Mouse (Mus musculus): ENCODE measurements at regions not wholly inside any gene's neighbourhood (a gene's known extent, or its start where the extent isn't known, plus 50 kb on each side); places are given as distances from the start of the nearest gene placed in this dataset.

DNA sequence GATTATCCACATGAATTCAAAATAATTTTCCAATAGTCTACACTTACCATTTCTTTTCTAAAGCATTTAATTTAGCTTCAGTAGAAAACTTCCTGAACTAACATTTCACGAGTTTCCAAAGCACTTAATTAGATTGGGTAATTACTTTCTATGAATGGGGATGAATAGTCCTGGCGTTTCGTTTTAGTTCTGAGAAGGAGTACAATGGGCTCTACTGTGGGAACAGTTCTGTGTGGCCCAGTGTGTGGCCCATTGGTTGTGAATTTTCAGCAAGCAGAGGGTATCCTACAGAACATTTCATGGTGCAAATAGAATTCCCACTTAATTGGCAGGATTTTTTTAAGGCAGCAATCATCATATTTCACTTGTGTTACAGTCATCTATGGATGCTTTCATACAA is 95.5 kb downstream of the 1700017N19Rik start:
- DNase-seq (ENCODE audit: low read depth, low spot score): no peak

- DNase-seq (ENCODE audit: low read depth, low spot score): no peak
Measured at GRCm38 (mm10) chr10:100695944-100696343, 105.7 kb downstream of the 1700017N19Rik start.

- DNase-seq (ENCODE audit: low read depth, low spot score): no peak
Measured at GRCm38 (mm10) chr10:100699206-100699605, 108.9 kb downstream of the 1700017N19Rik start.

DNA sequence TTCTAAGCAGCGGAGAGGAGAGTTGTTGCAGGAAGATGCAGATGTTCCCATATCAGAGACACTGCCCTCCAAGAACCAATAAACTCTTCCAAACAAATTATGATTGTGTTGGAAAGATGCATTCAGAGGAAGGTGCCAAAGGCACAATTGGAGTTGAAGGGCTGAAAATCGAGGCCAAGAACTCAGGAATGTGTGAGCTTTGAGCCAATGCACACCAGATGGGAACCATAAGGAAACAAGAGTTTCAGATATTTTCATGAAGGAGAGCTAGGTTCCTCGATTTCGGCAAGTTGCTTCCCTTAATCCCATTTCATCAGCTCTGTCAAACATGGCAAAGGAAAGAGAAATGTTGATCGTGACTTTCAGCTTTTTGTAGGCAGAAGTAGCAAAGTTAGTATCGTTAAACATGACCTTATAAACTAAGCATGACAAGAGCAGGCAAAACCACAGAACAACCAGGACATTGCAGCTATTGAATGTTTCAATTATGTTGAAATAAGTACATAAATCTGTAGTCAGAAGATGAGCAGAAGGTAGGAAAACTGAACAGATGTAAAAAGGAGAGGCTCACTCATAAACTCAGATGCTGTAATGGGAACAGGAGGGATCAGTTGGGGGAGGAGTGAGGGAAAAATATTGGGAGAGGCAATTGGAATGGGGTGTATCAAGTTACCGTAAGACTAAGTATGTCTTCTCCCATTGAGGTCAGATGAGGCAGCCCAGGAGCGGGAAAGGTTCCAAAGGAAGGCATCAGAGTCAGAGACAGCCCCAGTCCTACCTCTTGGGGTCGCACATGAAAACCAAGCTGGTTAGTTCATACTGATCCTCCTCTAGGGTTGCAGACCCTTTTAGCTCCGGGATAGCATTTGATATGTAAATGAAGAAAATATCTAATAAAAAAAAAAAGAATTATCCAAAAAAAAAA is 110.3 kb downstream of the 1700017N19Rik start:
- no peak for DNase-seq (ENCODE audit: low read depth, low spot score)

DNA sequence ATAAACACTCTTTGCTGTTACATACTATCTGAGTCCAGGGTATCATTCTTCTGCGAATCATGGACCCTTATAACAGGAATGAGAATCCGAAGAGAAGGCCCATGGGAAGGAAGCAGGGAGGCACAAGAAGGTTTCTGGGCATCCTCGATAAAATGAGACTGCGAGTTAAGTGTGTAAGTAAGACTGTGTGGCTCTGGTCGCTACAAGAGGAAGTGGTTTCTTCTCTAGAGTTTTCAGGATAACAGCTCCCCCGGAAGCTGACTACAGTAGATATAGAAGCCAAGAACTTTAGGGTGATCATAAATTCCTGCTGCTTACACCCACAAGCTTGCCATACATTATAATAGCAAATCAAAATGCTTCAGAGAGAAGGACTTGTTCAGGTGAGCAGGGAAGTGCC is 111.7 kb downstream of the 1700017N19Rik start:
- peak; percentile 20 for DNase-seq (ENCODE audit: low read depth, low spot score)

- DNase-seq (ENCODE audit: low read depth, low spot score): no peak
Measured at GRCm38 (mm10) chr10:100716084-100716667, 125.9 kb downstream of the 1700017N19Rik start.

DNA sequence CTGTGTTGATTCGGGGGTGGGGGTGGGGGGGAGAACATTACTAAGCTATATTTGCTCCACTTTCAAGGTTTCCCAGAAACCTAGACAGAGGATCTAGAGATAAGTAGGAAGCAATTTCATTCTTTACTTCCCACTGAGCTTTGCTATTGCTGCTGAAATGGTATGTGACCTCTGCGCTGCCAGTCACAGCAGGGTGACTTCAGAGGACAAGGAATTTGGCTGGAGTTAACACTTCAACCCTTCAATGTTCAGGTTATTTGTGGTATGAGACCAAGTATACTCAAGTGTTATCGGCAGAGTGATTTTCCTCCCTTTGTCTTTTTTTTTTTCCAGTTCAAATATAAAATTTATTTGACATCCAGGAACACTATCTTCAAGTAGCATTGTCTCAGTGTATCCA is 128.3 kb downstream of the 1700017N19Rik start:
- DNase-seq (ENCODE audit: low read depth, low spot score): no peak

GRCm38 (mm10) chr10:100741269-100741668 is 151.0 kb downstream of the 1700017N19Rik start:
- DNase-seq (ENCODE audit: low read depth, low spot score): no peak

- peak; percentile 56 for DNase-seq (ENCODE audit: low read depth, low spot score)
Measured at GRCm38 (mm10) chr10:100742065-100742464, 151.8 kb downstream of the 1700017N19Rik start.

- DNase-seq (ENCODE audit: low read depth, low spot score): no peak
Measured at GRCm38 (mm10) chr10:100746151-100746550, 155.9 kb downstream of the 1700017N19Rik start.

GRCm38 (mm10) chr10:100754957-100755356 is 164.7 kb downstream of the 1700017N19Rik start:
- DNase-seq (ENCODE audit: low read depth, low spot score): no peak

GRCm38 (mm10) chr10:100774252-100774651 is 184.0 kb downstream of the 1700017N19Rik start:
- DNase-seq (ENCODE audit: low read depth, low spot score): no peak

- DNase-seq (ENCODE audit: low read depth, low spot score): no peak
Measured at GRCm38 (mm10) chr10:100792166-100792565, 201.9 kb downstream of the 1700017N19Rik start.

DNA sequence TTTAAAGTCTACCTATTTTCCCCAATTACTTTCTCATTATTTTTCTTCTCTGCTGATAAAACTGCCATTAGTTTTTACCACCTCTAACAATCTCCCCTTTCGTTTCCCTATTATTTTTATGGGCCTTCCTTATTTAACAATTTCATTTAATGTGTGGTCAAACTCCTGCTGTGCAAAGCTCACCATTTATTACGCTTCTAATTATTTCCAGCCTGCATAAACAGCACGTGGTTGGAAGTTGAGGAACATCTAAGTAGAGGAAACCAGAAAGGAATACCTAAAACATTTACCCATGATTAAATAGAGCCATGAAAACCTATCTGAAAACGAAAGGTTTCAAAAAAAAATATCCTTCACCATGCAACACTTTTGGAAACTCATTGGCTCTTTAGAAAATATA is 202.3 kb downstream of the 1700017N19Rik start:
- no peak for DNase-seq (ENCODE audit: low read depth, low spot score)

GRCm38 (mm10) chr10:100795215-100795972 is 205.1 kb downstream of the 1700017N19Rik start:
- DNase-seq (ENCODE audit: low read depth, low spot score): no peak

DNA sequence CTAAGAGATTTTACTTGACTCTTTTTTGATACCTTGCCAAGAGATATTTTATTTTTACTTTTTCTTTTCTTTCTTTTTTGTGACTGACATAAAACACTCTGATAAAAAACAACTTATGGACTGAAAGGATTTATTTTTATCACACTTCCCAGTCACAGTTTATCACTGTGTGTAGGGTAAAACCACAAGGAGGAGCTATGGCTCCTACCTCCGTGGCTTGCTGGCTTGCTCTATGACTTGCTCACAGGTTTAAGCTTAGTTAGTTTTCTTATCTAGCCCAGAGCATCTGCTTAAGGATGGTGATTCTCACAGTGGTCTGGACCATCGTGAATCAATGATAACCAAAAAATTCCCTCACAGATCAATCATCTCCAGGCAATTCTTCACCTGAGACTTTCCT is 221.4 kb downstream of the 1700017N19Rik start:
- DNase-seq (ENCODE audit: low read depth, low spot score): no peak

DNA sequence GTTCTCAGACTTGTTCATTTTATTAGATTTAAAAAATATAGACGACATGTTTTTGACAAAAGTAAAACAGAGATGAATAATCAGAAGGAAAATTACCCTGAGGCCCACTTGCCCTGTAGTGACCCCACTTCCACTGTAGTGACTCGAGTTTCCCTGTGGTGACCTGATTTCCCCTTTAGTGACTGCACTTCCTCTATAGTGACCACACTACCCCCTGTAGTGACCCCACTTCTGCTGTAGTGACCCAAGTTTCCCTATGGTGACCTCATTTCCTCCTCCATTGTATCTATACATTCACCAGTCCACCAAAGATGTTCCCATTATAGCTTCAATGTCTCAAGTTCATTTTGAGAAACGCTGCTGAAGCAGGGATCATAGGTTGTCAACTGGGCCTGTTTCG is 244.5 kb downstream of the 1700017N19Rik start:
- DNase-seq (ENCODE audit: low read depth, low spot score): no peak

GRCm38 (mm10) chr10:100853213-100853612 is 262.9 kb downstream of the 1700017N19Rik start:
- DNase-seq (ENCODE audit: low read depth, low spot score): no peak

DNA sequence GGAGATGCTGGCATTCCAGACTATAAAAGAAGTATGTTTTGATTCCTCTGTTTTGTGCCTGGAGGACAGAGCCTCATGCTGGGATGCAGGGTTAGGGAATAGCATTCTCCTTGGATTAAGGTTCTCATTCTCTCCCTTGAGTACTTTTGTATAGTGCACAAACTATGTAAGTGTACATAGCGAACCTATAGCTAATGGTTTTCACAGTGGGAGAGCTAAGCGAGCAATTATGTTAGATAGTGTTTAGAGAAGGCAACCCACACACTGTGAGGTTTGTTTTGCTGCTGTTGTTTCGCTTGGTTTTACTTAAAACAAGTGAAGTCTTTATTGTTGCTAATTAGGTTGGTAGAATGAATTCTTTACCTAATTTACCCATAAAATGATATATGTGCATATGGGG is 266.2 kb downstream of the 1700017N19Rik start:
- no peak for DNase-seq (ENCODE audit: low read depth, low spot score)

- DNase-seq (ENCODE audit: low read depth, low spot score): no peak
Measured at GRCm38 (mm10) chr10:100865501-100866181, 275.4 kb downstream of the 1700017N19Rik start.

DNA sequence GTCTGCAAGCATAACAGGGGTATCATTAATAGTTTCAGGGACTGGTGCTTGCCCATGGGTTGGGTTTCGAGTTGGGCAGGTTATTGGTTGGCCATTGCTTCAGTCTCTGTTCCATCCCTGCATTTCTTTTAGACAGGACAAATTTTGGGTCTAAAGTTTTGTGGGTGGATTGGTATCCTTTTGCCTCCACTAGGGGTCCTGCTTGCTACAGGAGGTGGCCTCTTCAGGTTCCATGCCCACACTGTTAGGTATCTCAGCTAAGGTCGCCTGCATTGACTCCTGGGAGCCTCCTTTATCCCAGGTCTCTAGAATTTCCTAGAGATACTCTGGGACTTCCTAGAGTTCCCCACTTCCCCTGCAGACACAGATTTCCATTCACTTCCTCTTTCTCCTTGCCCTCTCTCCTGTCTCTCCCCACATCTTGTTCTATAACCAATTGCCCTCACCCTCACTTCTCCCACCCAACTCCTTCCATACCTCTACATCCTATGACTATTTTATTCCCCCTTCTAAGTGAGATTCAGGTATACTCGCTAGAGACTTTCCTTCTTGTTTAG is 278.2 kb downstream of the 1700017N19Rik start:
- DNase-seq (ENCODE audit: low read depth, low spot score): no peak

Measured in CD4-positive, CD25-positive, alpha-beta regulatory T cell, adult 2 months (primary cell).